Mouse (Mus musculus) inflammation-experienced regulatory T-cells, adult 16 weeks (primary cell): ENCODE data around the gene Tigit. TPM values are rescaled to one million over a fixed set of nuclear protein-coding genes. Genes with fewer than 3 reads are reported as not detected.

Experiments used
- polyA plus RNA-seq: library from polyadenylated mRNA; unstranded; fragments of 100-300 nt; shearing (Covaris generic); gene quantifications from one replicate; pipeline ENCODE4 v1.2.1, GENCODE M21; 2017

Gene Tigit
- polyA plus RNA-seq: 84.1 TPM

GRCm38 (mm10) chr16:43663978-43664579 is at the start of gene Tigit:
Gene Tigit (minus strand): TSS chr16:43664146.

Other genes with a start within 250 kb of the Tigit start
- not detected for gene Drd3, start 89.9 kb upstream of the Tigit start, polyA plus RNA-seq
- 17.0 TPM for gene Ccdc191, start 225.7 kb upstream of the Tigit start, polyA plus RNA-seq